Mouse (Mus musculus) G1E (cell line): ENCODE results near the gene Notch2. TPM values are rescaled to one million over a fixed set of nuclear protein-coding genes. Genes with fewer than 3 reads are reported as not detected.

Experiments
- ATAC-seq: 2 replicates; pipeline ENCODE4 v1.8.0; 2016; ENCODE audit warnings: mild to moderate bottlenecking; ENCODE audit not compliant: insufficient number of reproducible peaks, poor library complexity, low FRiP score, severe bottlenecking; ENCODE audit errors: extremely low read depth
- DNase-seq: peaks from one replicate; pipeline ENCODE4 v3.0.0; 2012; ENCODE audit warnings: low spot score
- H3K27me3 ChIP-seq: 2 replicates; pipeline ENCODE4 v1.6.1; 2012; ENCODE audit warnings: mild to moderate bottlenecking, low read length, inconsistent platforms; ENCODE audit not compliant: insufficient read depth
- H3K36me3 ChIP-seq: replicated peaks from 2 replicates; pipeline ENCODE3; 2012; ENCODE audit warnings: mild to moderate bottlenecking, inconsistent platforms
- H3K4me1 ChIP-seq: 2 replicates; pipeline ENCODE4 v1.6.1; 2012; ENCODE audit warnings: low read depth, low read length, inconsistent platforms, mixed read lengths; ENCODE audit not compliant: insufficient read depth
- H3K4me3 ChIP-seq: 2 replicates; pipeline ENCODE4 v1.5.1; 2012; ENCODE audit warnings: low read depth, mild to moderate bottlenecking, inconsistent platforms, low read length, moderate library complexity, mixed read lengths
- H3K9me3 ChIP-seq: replicated peaks from 2 replicates; pipeline ENCODE4 v1.6.1; 2012; ENCODE audit warnings: inconsistent platforms
- CTCF ChIP-seq: IDR thresholded peaks from 2 replicates; pipeline ENCODE4 v1.5.1; 2012; ENCODE audit warnings: low read depth, low read length, inconsistent platforms, mixed read lengths
- GATA1 ChIP-seq: IDR thresholded peaks from 2 replicates; pipeline ENCODE4 v1.6.1; 2012; ENCODE audit warnings: borderline replicate concordance, low read length, inconsistent platforms, mixed read lengths
- GATA2 ChIP-seq: IDR thresholded peaks from 2 replicates; pipeline ENCODE4 v1.6.1; 2012; ENCODE audit warnings: low read depth, low read length, inconsistent platforms, borderline replicate concordance
- POLR2AphosphoS5 ChIP-seq: IDR thresholded peaks from 2 replicates; pipeline ENCODE4 v1.6.1; 2012; ENCODE audit warnings: low read depth, low read length, inconsistent platforms; ENCODE audit not compliant: insufficient replicate concordance
- TAL1 ChIP-seq: conservative IDR thresholded peaks from 2 replicates; pipeline ENCODE4 v1.6.1; 2012; ENCODE audit warnings: low read depth, low read length, inconsistent platforms, mixed read lengths
- polyA plus RNA-seq: library from polyadenylated mRNA; stranded (reverse); fragments of >175 nt; gene quantifications from 2 replicates; pipeline ENCODE4 v1.2.3, GENCODE M21; 2012
- total RNA-seq, 2 experiments: library from RNA; stranded (forward) in 1 of 2; stranded (reverse) in 1 of 2; fragments of 200-1000 nt in 1 of 2; fragments of >200 nt in 1 of 2; fragmentation: Nextera tagmentation in 1 of 2; gene quantifications; 2 replicates each; pipeline ENCODE4 v1.2.3; 2014 to 2017

Gene Notch2
- total and polyA plus RNA-seq, 3 experiments, result under 0.01 TPM; not detected in 2

DNA sequence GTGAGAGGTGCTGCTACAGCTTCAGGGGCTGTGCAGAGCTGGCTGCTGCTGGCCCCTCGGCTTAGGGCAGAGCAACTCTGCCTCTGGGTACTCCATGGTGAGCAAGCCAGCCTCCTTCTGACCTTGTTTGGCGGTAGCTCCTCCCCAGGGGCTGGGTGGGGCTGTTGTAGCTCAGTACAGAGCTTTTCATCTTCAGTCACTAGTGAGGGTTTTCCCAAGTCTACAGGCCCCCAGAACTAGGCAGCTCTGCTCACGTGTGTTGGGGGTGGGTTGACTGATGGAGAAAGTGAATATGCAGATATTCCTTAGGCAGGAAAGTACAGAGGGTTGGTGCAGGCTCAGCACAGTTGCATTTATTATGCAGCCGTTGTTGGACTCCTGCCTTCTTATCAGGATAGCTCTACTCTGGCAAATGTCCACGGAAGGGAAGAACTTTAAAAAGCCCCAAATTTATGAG lies 72.5 kb downstream of the Notch2 start:
- no peak for DNase-seq
- H3K36me3 ChIP-seq, result no peaks in the 10 kb centered on the region
- no peak overlapping the region for H3K4me3 ChIP-seq
- H3K4me1 ChIP-seq, result no peaks in the 10 kb centered on the region
- ATAC-seq, result no peak
- TF ChIP-seq TAL1 (no peak), GATA1 (no peak), POLR2AphosphoS5 (no peak), GATA2 (no peak), CTCF (no peak)
- H3K27me3 ChIP-seq, result no peaks in the 10 kb centered on the region
- H3K9me3 ChIP-seq, result peaks cover 74% of the 10 kb centered on the region

DNA sequence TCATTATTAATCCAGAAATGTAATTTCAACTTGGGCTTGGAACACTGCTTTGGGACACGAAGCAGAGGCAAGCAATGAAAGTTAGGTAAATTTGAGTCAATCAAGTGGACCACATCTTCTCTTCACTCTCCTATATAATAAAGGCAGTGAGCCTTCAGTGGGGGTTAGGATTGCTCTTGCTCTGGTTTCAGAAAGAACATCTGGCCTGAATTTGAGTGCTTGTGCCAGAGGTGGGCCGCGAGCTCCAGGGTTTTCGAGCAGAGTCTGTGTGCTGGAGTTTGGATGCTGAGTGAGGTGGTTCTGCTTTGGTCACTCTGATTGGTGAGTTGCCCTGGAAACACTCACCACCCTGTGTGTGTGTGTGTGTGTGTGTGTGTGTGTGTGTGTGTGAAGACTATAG lies 73.1 kb downstream of the Notch2 start:
- peaks cover 74% of the 10 kb centered on the region for H3K9me3 ChIP-seq

GRCm38 (mm10) chr3:98086860-98087259 lies 73.5 kb downstream of the Notch2 start:
- Histone ChIP-seq H3K9me3 (peaks cover 74% of the 10 kb centered on the region), H3K4me3 (no peak overlapping the region), H3K4me1 (no peaks in the 10 kb centered on the region), H3K27me3 (no peaks in the 10 kb centered on the region), H3K36me3 (no peaks in the 10 kb centered on the region)
- no peak for ATAC-seq
- DNase-seq, result no peak
- TF ChIP-seq POLR2AphosphoS5 (no peak), TAL1 (no peak), GATA2 (no peak), GATA1 (no peak), CTCF (no peak)

More for the DNA sequence above, 73.1 kb downstream of the Notch2 start:
- Histone ChIP-seq H3K4me3 (no peak overlapping the region), H3K27me3 (no peaks in the 10 kb centered on the region), H3K4me1 (no peaks in the 10 kb centered on the region), H3K36me3 (no peaks in the 10 kb centered on the region)
- ATAC-seq, result no peak
- TF ChIP-seq POLR2AphosphoS5 (no peak), CTCF (no peak), TAL1 (no peak), GATA2 (no peak), GATA1 (no peak)
- DNase-seq, result no peak

- no peak for DNase-seq
These were observed 74.2 kb downstream of the Notch2 start for GRCm38 (mm10) chr3:98087551-98087950.

DNA sequence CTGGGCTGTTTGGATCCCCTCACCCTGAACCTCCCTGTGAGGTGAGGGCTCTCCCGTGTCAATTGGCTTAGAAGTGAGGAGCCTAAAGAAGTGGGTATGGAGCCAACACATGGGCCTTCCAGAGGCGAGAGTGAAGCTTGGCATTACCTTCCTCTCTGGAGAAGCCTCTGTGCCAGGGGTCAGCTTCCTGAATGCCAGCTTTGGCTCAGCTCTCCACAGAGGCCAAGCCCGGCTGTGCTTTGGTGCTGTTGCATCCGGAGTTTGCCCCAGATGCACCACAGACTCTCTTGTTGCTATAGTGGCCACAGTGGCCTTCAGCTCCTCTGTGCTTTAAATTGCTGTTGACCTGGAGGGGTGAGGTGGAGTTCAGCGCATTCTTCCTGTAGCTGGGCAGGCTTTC lies 76.4 kb downstream of the Notch2 start:
- no peak for ATAC-seq
- TF ChIP-seq GATA2, result no peak
- TF ChIP-seq GATA1, result no peak
- TF ChIP-seq POLR2AphosphoS5, result no peak
- no peak for TF ChIP-seq CTCF
- no peak for TF ChIP-seq TAL1
- DNase-seq, result no peak
- Histone ChIP-seq H3K36me3 (no peaks in the 10 kb centered on the region), H3K4me3 (no peak overlapping the region), H3K4me1 (no peaks in the 10 kb centered on the region), H3K27me3 (no peaks in the 10 kb centered on the region), H3K9me3 (peaks cover 76% of the 10 kb centered on the region)

More at GRCm38 (mm10) chr3:98087551-98087950, 74.2 kb downstream of the Notch2 start:
- Histone ChIP-seq H3K4me3 (no peak overlapping the region), H3K9me3 (peaks cover 74% of the 10 kb centered on the region), H3K4me1 (no peaks in the 10 kb centered on the region), H3K27me3 (no peaks in the 10 kb centered on the region), H3K36me3 (no peaks in the 10 kb centered on the region)
- no peak for TF ChIP-seq TAL1
- no peak for TF ChIP-seq GATA2
- no peak for TF ChIP-seq POLR2AphosphoS5
- TF ChIP-seq GATA1, result no peak
- TF ChIP-seq CTCF, result no peak
- ATAC-seq, result no peak

GRCm38 (mm10) chr3:98090129-98090528 lies 76.8 kb downstream of the Notch2 start:
- Histone ChIP-seq H3K9me3 (peaks cover 75% of the 10 kb centered on the region), H3K4me3 (no peak overlapping the region), H3K27me3 (no peaks in the 10 kb centered on the region), H3K36me3 (no peaks in the 10 kb centered on the region), H3K4me1 (no peaks in the 10 kb centered on the region)
- DNase-seq (no peak), ATAC-seq (no peak)
- TF ChIP-seq GATA1, result no peak
